ENCODE assay signal across 19 mouse cellular contexts in genomic region chr17:31032341-31032740, GRCm38 (mm10).
"Had no signal": no experiment of that assay in that cellular context is flagged by ENCODE, and none has a peak within 500 bp of the region (broad histone marks: within the 10 kb centered on the region; RNA-seq: fewer than 3 reads in every experiment).

No protein-coding gene starts in this region.

- H3K36me3 ChIP-seq: midbrain, embryonic 10.5 days; midbrain, embryonic 13.5 days; midbrain, embryonic 15.5 days; neural tube, embryonic 13.5 days; neural tube, embryonic 15.5 days had no signal

- H3K4me3 ChIP-seq: megakaryocyte, embryonic 14.5 days; midbrain, embryonic 10.5 days; midbrain, embryonic 13.5 days; midbrain, embryonic 15.5 days; myocyte; neural tube, embryonic 13.5 days; neural tube, embryonic 15.5 days had no signal

- H3K9ac ChIP-seq: lung, embryonic 14.5 days; midbrain, embryonic 13.5 days; midbrain, embryonic 15.5 days; neural tube, embryonic 13.5 days; neural tube, embryonic 15.5 days had no signal

- H3K27ac ChIP-seq: midbrain, embryonic 10.5 days; midbrain, embryonic 13.5 days; midbrain, embryonic 15.5 days; neural tube, embryonic 13.5 days; neural tube, embryonic 15.5 days had no signal

- DNase-seq: lung, adult 18-20 months; lung, embryonic 14.5 days; lung, postnatal 10 days; lung, postnatal 4 days; retina, postnatal 1 day; right cerebral cortex, adult 18-20 months; right cerebral cortex, postnatal 25 days; right cerebral cortex, postnatal 4 days; spleen, adult 18-20 months; thymus, adult 18-20 months; thymus, postnatal 14 days; thymus, postnatal 36 days had no signal

- H3K27me3 ChIP-seq: midbrain, embryonic 13.5 days; midbrain, embryonic 15.5 days; neural tube, embryonic 13.5 days; neural tube, embryonic 15.5 days had no signal

- ATAC-seq: midbrain, embryonic 13.5 days; midbrain, embryonic 15.5 days had no signal
